In the genomic region with DNA sequence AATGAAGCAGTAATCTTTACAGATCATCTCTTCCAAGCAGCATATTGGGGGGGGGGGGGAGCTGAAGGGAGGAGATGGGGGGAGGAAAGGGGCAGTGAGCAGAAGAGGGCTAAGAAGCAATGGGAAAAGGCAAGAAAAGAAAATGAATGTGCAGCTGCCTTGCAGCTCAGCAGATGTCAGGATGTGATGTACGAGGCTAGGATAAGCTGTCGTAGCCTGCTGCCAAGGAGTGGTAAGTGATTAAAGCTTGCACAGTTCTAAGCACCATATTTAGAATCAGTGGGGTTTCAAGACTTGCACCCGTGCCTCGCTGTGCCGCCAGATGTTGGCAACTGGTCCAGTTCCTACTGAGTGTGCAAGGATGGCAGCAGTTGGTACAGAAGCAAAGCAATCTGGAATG, we compare ENCODE assay signal across 16 mouse cellular contexts. TPM values are rescaled to one million over a fixed set of nuclear protein-coding genes. Genes with fewer than 3 reads are reported as not detected.
A peak's percentile ranks its signal among the peaks of the same experiment; 100 is the strongest.
DNase-seq lines count a peak whose midpoint lies in the region; ATAC-seq and TF ChIP-seq lines count a peak whose summit lies in the region.
"Had no signal": no experiment of that assay in that cellular context is flagged by ENCODE, and none has a peak within 500 bp of the region (broad histone marks: within the 10 kb centered on the region; RNA-seq: fewer than 3 reads in every experiment).

No protein-coding gene starts in this region.

- H3K27me3 ChIP-seq in lung, embryonic 14.5 days (ENCODE audit: insufficient read depth, low read length), result no peaks in the 10 kb centered on the region
- no peaks in the 10 kb centered on the region for H3K27me3 ChIP-seq in neural tube, embryonic 15.5 days (replicated peaks)
- H3K27me3 ChIP-seq: embryonic facial prominence, embryonic 13.5 days; heart, embryonic 12.5 days; limb, embryonic 13.5 days; stomach, embryonic 15.5 days had no signal

- no peak for TF ChIP-seq CTCF in lung, embryonic 14.5 days (IDR thresholded peaks at IDR 0.05; ENCODE audit: low read depth)

- H3K36me3 ChIP-seq in lung, embryonic 14.5 days (ENCODE audit: insufficient read depth), result peaks cover 13% of the 10 kb centered on the region
- peaks cover 8% of the 10 kb centered on the region; the same call in 1 of the 2 replicates for H3K36me3 ChIP-seq in neural tube, embryonic 15.5 days
- H3K36me3 ChIP-seq: stomach, embryonic 15.5 days had no signal

- H3K4me3 ChIP-seq in lung, embryonic 14.5 days (ENCODE audit: low read depth, low read length), result no peak overlapping the region
- no peak overlapping the region for H3K4me3 ChIP-seq in neural tube, embryonic 15.5 days (replicated peaks)
- H3K4me3 ChIP-seq: embryonic facial prominence, embryonic 13.5 days; heart, embryonic 12.5 days; limb, embryonic 13.5 days; stomach, embryonic 15.5 days had no signal

- H3K4me2 ChIP-seq in lung, embryonic 14.5 days, result no peak overlapping the region
- no peak overlapping the region for H3K4me2 ChIP-seq in neural tube, embryonic 15.5 days
- H3K4me2 ChIP-seq: embryonic facial prominence, embryonic 13.5 days; heart, embryonic 12.5 days; limb, embryonic 13.5 days; stomach, embryonic 15.5 days had no signal

- 43% methylated on average over 5 of the region's 5 CpGs for WGBS in lung, embryonic 14.5 days
- WGBS in neural tube, embryonic 15.5 days, result 36% methylated on average over 5 of the region's 5 CpGs

- peak; percentile 7 for DNase-seq in embryo, embryonic 11 days
- DNase-seq in embryo, embryonic 9.5 days (ENCODE audit: extremely low spot score), result no peak
- DNase-seq in lung, embryonic 14.5 days, result peak; percentile 10
- no peak for DNase-seq in lung, postnatal 14 days
- peak; percentile 4 to 33 for DNase-seq in frontal cortex, postnatal 36 days (ENCODE audit: low spot score in 2 of 2)
- DNase-seq in cerebellum, adult 9-10 months, result no peak
- DNase-seq: adrenal gland, adult 2 months; cerebellum, postnatal 14 days; liver, postnatal 0 days; thymus, postnatal 4 days had no signal

- no peaks in the 10 kb centered on the region for H3K9me3 ChIP-seq in lung, embryonic 14.5 days (ENCODE audit: low read depth, low read length)
- H3K9me3 ChIP-seq in neural tube, embryonic 15.5 days (replicated peaks), result no peaks in the 10 kb centered on the region
- H3K9me3 ChIP-seq: embryonic facial prominence, embryonic 13.5 days; heart, embryonic 12.5 days; limb, embryonic 13.5 days; stomach, embryonic 15.5 days had no signal

- H3K4me1 ChIP-seq in lung, embryonic 14.5 days (ENCODE audit: insufficient read depth), result no peaks in the 10 kb centered on the region
- H3K4me1 ChIP-seq in neural tube, embryonic 15.5 days, result peaks cover 8% of the 10 kb centered on the region; the same call in 1 of the 2 replicates
- H3K4me1 ChIP-seq: embryonic facial prominence, embryonic 13.5 days; limb, embryonic 13.5 days; stomach, embryonic 15.5 days had no signal

- no peak for ATAC-seq in lung, embryonic 14.5 days (ENCODE audit: insufficient read depth)
- ATAC-seq in neural tube, embryonic 15.5 days (ENCODE audit: low FRiP score), result 0 out of 2 replicates have a peak, but pooled peaks have one; percentile 31
- ATAC-seq in monocyte, adult 5-6 weeks (replicated peaks; ENCODE audit: insufficient number of reproducible peaks, low FRiP score, low TSS enrichment, poor library complexity, severe bottlenecking), result no peak
- ATAC-seq: liver, postnatal 0 days had no signal

- no peak overlapping the region for H3K27ac ChIP-seq in lung, embryonic 14.5 days (ENCODE audit: low read depth)
- H3K27ac ChIP-seq in neural tube, embryonic 15.5 days (replicated peaks), result 0 out of 2 replicates have a peak overlapping the region, but pooled peaks have one; percentile 15
- H3K27ac ChIP-seq: embryonic facial prominence, embryonic 13.5 days; limb, embryonic 13.5 days; stomach, embryonic 15.5 days had no signal

- no peak overlapping the region for H3K9ac ChIP-seq in lung, embryonic 14.5 days
- H3K9ac ChIP-seq in neural tube, embryonic 15.5 days (replicated peaks), result no peak overlapping the region
- H3K9ac ChIP-seq: embryonic facial prominence, embryonic 13.5 days; heart, embryonic 12.5 days; limb, embryonic 13.5 days; liver, postnatal 0 days; stomach, embryonic 15.5 days had no signal

RNA-seq across cellular contexts. Expression of gene Aatf, which starts 48.8 kb away (rescaled TPM):
- polyA plus RNA-seq in lung, embryonic 14.5 days (2014; fragmentation: Nextera tagmentation; extraction: Ambion mirVana), result 44.9 and 48.0 TPM in 2 replicates
- 49.8 and 53.9 TPM in 2 replicates for polyA plus RNA-seq in neural tube, embryonic 15.5 days (2015; fragmentation: Nextera tagmentation; extraction: Ambion mirVana)
- total RNA-seq in monocyte, adult 5-6 weeks (2017), result 49.5 to 57.7 TPM (median 51.2 TPM) in 3 replicates

Comparison
In these comparisons a context has a peak if more than half of its experiments do, and no peak if none do; other contexts are left out.
1. DNase-seq: peak in embryo, embryonic 11 days (single experiment), lung, embryonic 14.5 days (single experiment) and frontal cortex, postnatal 36 days (2 of 2); none in embryo, embryonic 9.5 days (single experiment), lung, postnatal 14 days (single experiment) and cerebellum, adult 9-10 months (single experiment).